Mouse (Mus musculus): Measurements from ENCODE around the gene Msx3. TPM values are rescaled to one million over a fixed set of nuclear protein-coding genes. Genes with fewer than 3 reads are reported as not detected.

Gene Msx3
- not detected for total RNA-seq (2023)

GRCm38 (mm10) chr7:140048361-140049114, at the start of gene Msx3:
Gene Msx3 (minus strand): TSS chr7:140049089.

GRCm38 (mm10) chr7:140092924-140093528, 44.1 kb upstream of the Msx3 start, which contains the start of gene Prap1:
Gene Prap1 (plus strand): TSS chr7:140093395.

DNA sequence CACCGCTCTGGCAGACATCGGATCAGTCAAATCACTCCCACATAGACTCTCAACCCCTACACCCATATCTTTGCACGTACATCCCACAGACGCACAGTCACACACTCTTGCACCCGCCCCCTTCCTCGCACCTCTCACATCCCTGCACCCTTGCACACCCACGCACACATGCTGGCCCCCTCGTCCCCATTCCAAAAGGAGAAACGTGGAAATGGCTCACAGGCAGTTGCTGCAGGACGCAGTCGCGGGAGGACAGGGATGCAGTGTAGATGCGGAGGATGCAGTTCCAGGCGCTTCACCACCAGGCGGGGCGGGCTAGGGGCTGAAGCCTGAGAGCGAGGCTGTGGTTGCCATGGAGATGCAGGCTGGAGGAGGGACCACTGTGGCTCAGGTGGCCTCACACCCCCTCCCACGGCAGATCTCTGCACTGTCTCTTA, 33.4 kb upstream of the Msx3 start, which contains the start of gene Caly:
Gene Caly, minus strand, starts transcription at position 307 of the 437 bp plus-strand sequence.

GRCm38 (mm10) chr7:140036281-140037170, 12.4 kb downstream of the Msx3 start, which contains the start of the genes Zfp511 and Tubgcp2:
Gene Zfp511 (plus strand): TSS chr7:140036391.
Gene Tubgcp2 (minus strand): TSS chr7:140036669.

Other genes with a start within 250 kb of the Msx3 start
- not detected for gene Adgra1, start 214.9 kb downstream of the Msx3 start, total RNA-seq (2023)
- not detected for gene Kndc1, start 154.4 kb downstream of the Msx3 start, total RNA-seq (2023)
- not detected for gene Utf1, start 105.3 kb downstream of the Msx3 start, total RNA-seq (2023)
- gene 6430531B16Rik, start 70.3 kb downstream of the Msx3 start, total RNA-seq (2023) = 1 to 10 TPM; 5.6 to 7.0 TPM
- gene Adam8, start 56.5 kb downstream of the Msx3 start, total RNA-seq (2023) = 100 to 1,000 TPM; 883 to 884 TPM
- gene Zfp511, start 12.7 kb downstream of the Msx3 start, total RNA-seq (2023) = 10 to 100 TPM; 15.7 to 17.0 TPM
- gene Tubgcp2, start 12.4 kb downstream of the Msx3 start, total RNA-seq (2023) = 10 to 100 TPM; 23.3 to 28.3 TPM
- gene Caly, start 33.5 kb upstream of the Msx3 start, total RNA-seq (2023) = not detected
- not detected for gene Prap1, start 44.3 kb upstream of the Msx3 start, total RNA-seq (2023)
- 1 to 10 TPM; 5.9 to 8.1 TPM for gene Fuom, start 53.4 kb upstream of the Msx3 start, total RNA-seq (2023)
- 10 to 100 TPM in 1 of 2 experiments, 1 to 10 TPM in 1; 7.2 to 13.3 TPM for gene Paox, start 66.7 kb upstream of the Msx3 start, total RNA-seq (2023)
- gene Echs1, start 67.4 kb upstream of the Msx3 start, total RNA-seq (2023) = 10 to 100 TPM; 29.6 to 38.5 TPM
- gene Mtg1, start 88.5 kb upstream of the Msx3 start, total RNA-seq (2023) = 1 to 10 TPM; 5.6 to 6.4 TPM
- not detected for gene Sprn, start 105.8 kb upstream of the Msx3 start, total RNA-seq (2023)
- not detected for gene Olfr522, start 115.7 kb upstream of the Msx3 start, total RNA-seq (2023)
- gene Olfr523, start 124.1 kb upstream of the Msx3 start, total RNA-seq (2023) = not detected
- not detected for gene Olfr524, start 156.9 kb upstream of the Msx3 start, total RNA-seq (2023)
- not detected for gene Cd163l1, start 169.2 kb upstream of the Msx3 start, total RNA-seq (2023)
- under 1 TPM in 1 of 2 experiments, not detected in 1; 0.11 TPM for gene 5830411N06Rik, start 198.2 kb upstream of the Msx3 start, total RNA-seq (2023)